Mouse (Mus musculus): Measurements from ENCODE around the gene Traf5. TPM values are rescaled to one million over a fixed set of nuclear protein-coding genes. Genes with fewer than 3 reads are reported as not detected.

Traf5 gene
- polyA plus RNA-seq, 1 experiment from 2014 or later = 16.1 TPM

GRCm38 (mm10) chr1:191974509-191975405 lies 117.6 kb downstream of the Traf5 start:
- H3K36me3 ChIP-seq (ENCODE audit: control insufficient read depth, insufficient read depth) = no peaks in the 10 kb centered on the region
- H3K4me1 ChIP-seq (ENCODE audit: control insufficient read depth, insufficient read depth, low read length) = peaks cover 16% of the 10 kb centered on the region
- no peaks in the 10 kb centered on the region for H3K9me3 ChIP-seq (replicated peaks; ENCODE audit: control insufficient read depth, low read length)
- WGBS = 67% methylated on average over 13 of the region's 13 CpGs
- no peaks in the 10 kb centered on the region for H3K27me3 ChIP-seq (ENCODE audit: control insufficient read depth, insufficient read depth, low read length)
- no peak overlapping the region for H3K9ac ChIP-seq (ENCODE audit: low read length)
- no peak overlapping the region for H3K27ac ChIP-seq (ENCODE audit: low read length)
- no peak overlapping the region for H3K4me2 ChIP-seq (ENCODE audit: low read depth, low read length)
- H3K4me3 ChIP-seq (ENCODE audit: low read length) = no peak overlapping the region
- no peak for ATAC-seq (replicated peaks; ENCODE audit: extremely low read depth, insufficient read depth, low FRiP score)

- 63% methylated on average over 5 of the region's 5 CpGs for WGBS
- Histone ChIP-seq H3K36me3 (ENCODE audit: control insufficient read depth, insufficient read depth) (no peaks in the 10 kb centered on the region), H3K27ac (ENCODE audit: low read length) (no peak overlapping the region), H3K9me3 (replicated peaks; ENCODE audit: control insufficient read depth, low read length) (no peaks in the 10 kb centered on the region), H3K27me3 (ENCODE audit: control insufficient read depth, insufficient read depth, low read length) (no peaks in the 10 kb centered on the region), H3K4me2 (ENCODE audit: low read depth, low read length) (no peak overlapping the region), H3K9ac (ENCODE audit: low read length) (no peak overlapping the region), H3K4me1 (ENCODE audit: control insufficient read depth, insufficient read depth, low read length) (no peaks in the 10 kb centered on the region), H3K4me3 (ENCODE audit: low read length) (no peak overlapping the region)
- no peak for ATAC-seq (replicated peaks; ENCODE audit: extremely low read depth, insufficient read depth, low FRiP score)
Measured at GRCm38 (mm10) chr1:191969939-191970338, 122.4 kb downstream of the Traf5 start.

GRCm38 (mm10) chr1:191964773-191965481 lies 127.4 kb downstream of the Traf5 start:
- Histone ChIP-seq H3K9ac (ENCODE audit: low read length) (no peak overlapping the region), H3K4me3 (ENCODE audit: low read length) (no peak overlapping the region), H3K4me1 (ENCODE audit: control insufficient read depth, insufficient read depth, low read length) (no peaks in the 10 kb centered on the region), H3K27me3 (ENCODE audit: control insufficient read depth, insufficient read depth, low read length) (no peaks in the 10 kb centered on the region), H3K36me3 (ENCODE audit: control insufficient read depth, insufficient read depth) (no peaks in the 10 kb centered on the region), H3K9me3 (replicated peaks; ENCODE audit: control insufficient read depth, low read length) (no peaks in the 10 kb centered on the region), H3K27ac (ENCODE audit: low read length) (no peak overlapping the region), H3K4me2 (ENCODE audit: low read depth, low read length) (peak overlapping the region; percentile 42)
- 0 out of 2 replicates have a peak, but pooled peaks have one; percentile 46 for ATAC-seq (replicated peaks; ENCODE audit: extremely low read depth, insufficient read depth, low FRiP score)
- WGBS = 14% methylated on average over 13 of the region's 13 CpGs

GRCm38 (mm10) chr1:191963948-191964772 lies 128.2 kb downstream of the Traf5 start:
- Histone ChIP-seq H3K4me3 (ENCODE audit: low read length) (no peak overlapping the region), H3K27ac (ENCODE audit: low read length) (no peak overlapping the region), H3K9me3 (replicated peaks; ENCODE audit: control insufficient read depth, low read length) (no peaks in the 10 kb centered on the region), H3K27me3 (ENCODE audit: control insufficient read depth, insufficient read depth, low read length) (no peaks in the 10 kb centered on the region), H3K4me2 (ENCODE audit: low read depth, low read length) (no peak overlapping the region), H3K36me3 (ENCODE audit: control insufficient read depth, insufficient read depth) (no peaks in the 10 kb centered on the region), H3K9ac (ENCODE audit: low read length) (no peak overlapping the region), H3K4me1 (ENCODE audit: control insufficient read depth, insufficient read depth, low read length) (no peaks in the 10 kb centered on the region)
- WGBS = 31% methylated on average over 7 of the region's 8 CpGs
- peak; percentile 75 for ATAC-seq (replicated peaks; ENCODE audit: extremely low read depth, insufficient read depth, low FRiP score)

GRCm38 (mm10) chr1:191963413-191963812 lies 128.9 kb downstream of the Traf5 start:
- no peak overlapping the region for H3K4me3 ChIP-seq (ENCODE audit: low read length)

GRCm38 (mm10) chr1:191960946-191961345 lies 131.4 kb downstream of the Traf5 start:
- Histone ChIP-seq H3K36me3 (ENCODE audit: control insufficient read depth, insufficient read depth) (no peaks in the 10 kb centered on the region), H3K4me3 (ENCODE audit: low read length) (no peak overlapping the region), H3K9me3 (replicated peaks; ENCODE audit: control insufficient read depth, low read length) (no peaks in the 10 kb centered on the region), H3K4me1 (ENCODE audit: control insufficient read depth, insufficient read depth, low read length) (no peaks in the 10 kb centered on the region), H3K27ac (ENCODE audit: low read length) (no peak overlapping the region), H3K27me3 (ENCODE audit: control insufficient read depth, insufficient read depth, low read length) (no peaks in the 10 kb centered on the region), H3K9ac (ENCODE audit: low read length) (no peak overlapping the region), H3K4me2 (ENCODE audit: low read depth, low read length) (no peak overlapping the region)
- 45% methylated on average over 2 of the region's 2 CpGs for WGBS
- ATAC-seq (replicated peaks; ENCODE audit: extremely low read depth, insufficient read depth, low FRiP score) = no peak

More at GRCm38 (mm10) chr1:191963413-191963812, 128.9 kb downstream of the Traf5 start:
- WGBS = 71% methylated on average over 3 of the region's 3 CpGs
- no peak for ATAC-seq (replicated peaks; ENCODE audit: extremely low read depth, insufficient read depth, low FRiP score)
- Histone ChIP-seq H3K27ac (ENCODE audit: low read length) (no peak overlapping the region), H3K9ac (ENCODE audit: low read length) (no peak overlapping the region), H3K27me3 (ENCODE audit: control insufficient read depth, insufficient read depth, low read length) (no peaks in the 10 kb centered on the region), H3K4me1 (ENCODE audit: control insufficient read depth, insufficient read depth, low read length) (no peaks in the 10 kb centered on the region), H3K36me3 (ENCODE audit: control insufficient read depth, insufficient read depth) (no peaks in the 10 kb centered on the region), H3K9me3 (replicated peaks; ENCODE audit: control insufficient read depth, low read length) (no peaks in the 10 kb centered on the region), H3K4me2 (ENCODE audit: low read depth, low read length) (no peak overlapping the region)

- no peaks in the 10 kb centered on the region for H3K27me3 ChIP-seq (ENCODE audit: control insufficient read depth, insufficient read depth, low read length)
- H3K4me3 ChIP-seq (ENCODE audit: low read length) = no peak overlapping the region
- no peaks in the 10 kb centered on the region for H3K36me3 ChIP-seq (ENCODE audit: control insufficient read depth, insufficient read depth)
- H3K9ac ChIP-seq (ENCODE audit: low read length) = no peak overlapping the region
- no peak overlapping the region for H3K27ac ChIP-seq (ENCODE audit: low read length)
- H3K4me1 ChIP-seq (ENCODE audit: control insufficient read depth, insufficient read depth, low read length) = peaks cover 4% of the 10 kb centered on the region; the same call in 1 of the 2 replicates
- no peaks in the 10 kb centered on the region for H3K9me3 ChIP-seq (replicated peaks; ENCODE audit: control insufficient read depth, low read length)
- no peak for ATAC-seq (replicated peaks; ENCODE audit: extremely low read depth, insufficient read depth, low FRiP score)
- H3K4me2 ChIP-seq (ENCODE audit: low read depth, low read length) = peak overlapping the region; percentile 17; the same call in 1 of the 2 replicates
- 78% methylated on average over 3 of the region's 3 CpGs for WGBS
Measured at GRCm38 (mm10) chr1:191957321-191957720, 135.0 kb downstream of the Traf5 start.

- WGBS = 82% methylated on average over 2 of the region's 2 CpGs
- H3K36me3 ChIP-seq (ENCODE audit: control insufficient read depth, insufficient read depth) = no peaks in the 10 kb centered on the region
- no peaks in the 10 kb centered on the region for H3K9me3 ChIP-seq (replicated peaks; ENCODE audit: control insufficient read depth, low read length)
- peak overlapping the region; percentile 77 for H3K27ac ChIP-seq (ENCODE audit: low read length)
- ATAC-seq (replicated peaks; ENCODE audit: extremely low read depth, insufficient read depth, low FRiP score) = no peak
- peaks cover 4% of the 10 kb centered on the region; the same call in 1 of the 2 replicates for H3K4me1 ChIP-seq (ENCODE audit: control insufficient read depth, insufficient read depth, low read length)
- 0 out of 2 replicates have a peak overlapping the region, but pooled peaks have one; percentile 12 for H3K9ac ChIP-seq (ENCODE audit: low read length)
- no peaks in the 10 kb centered on the region for H3K27me3 ChIP-seq (ENCODE audit: control insufficient read depth, insufficient read depth, low read length)
- no peak overlapping the region for H3K4me3 ChIP-seq (ENCODE audit: low read length)
- H3K4me2 ChIP-seq (ENCODE audit: low read depth, low read length) = peak overlapping the region; percentile 17
Measured at GRCm38 (mm10) chr1:191956871-191957270, 135.5 kb downstream of the Traf5 start.

Data from heart, embryonic 16.5 days (tissue).